Mouse (Mus musculus) stomach, postnatal 0 days (tissue): ENCODE data around the gene Ascc2.

Experiments used
- CTCF ChIP-seq: IDR thresholded peaks from 2 replicates; pipeline ENCODE4 v1.5.1; 2016; ENCODE audit warnings: antibody characterized with exemption, low read depth, mild to moderate bottlenecking, moderate library complexity
- EP300 ChIP-seq: optimal IDR thresholded peaks from 2 replicates; pipeline ENCODE3; 2016; ENCODE audit warnings: antibody characterized with exemption

DNA sequence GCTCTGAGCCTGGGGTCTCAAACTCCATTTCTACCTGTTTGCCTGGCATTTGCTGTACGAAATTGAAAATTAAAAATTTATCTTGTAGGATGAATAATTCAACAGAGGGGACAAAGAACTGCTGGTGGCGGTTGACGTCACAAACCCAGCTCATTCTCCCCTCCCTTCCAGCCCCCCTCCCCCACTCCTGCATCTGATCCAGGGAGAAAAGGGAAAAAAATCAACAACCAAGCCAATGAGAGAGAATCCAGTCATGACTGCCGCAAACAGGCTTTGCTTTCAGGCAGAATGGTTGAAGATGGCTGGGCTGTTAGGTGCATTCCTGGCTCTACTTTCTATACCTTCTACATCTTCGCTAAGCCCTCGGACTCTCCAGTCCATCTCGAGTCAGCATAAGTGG, 11.6 kb upstream of the Ascc2 start:
- no peak for TF ChIP-seq EP300
- TF ChIP-seq CTCF, result no peak
